Mouse (Mus musculus) WW6 (cell line): Measurements from ENCODE around the gene Cryba4.

Experiments used
- DNase-seq: peaks from one replicate; pipeline ENCODE4 v3.0.0-alpha.2; 2013; ENCODE audit warnings: low read depth, low spot score

The Cryba4 gene

GRCm38 (mm10) chr5:112286608-112286983, 34.3 kb upstream of the Cryba4 start:
- no peak for DNase-seq

DNA sequence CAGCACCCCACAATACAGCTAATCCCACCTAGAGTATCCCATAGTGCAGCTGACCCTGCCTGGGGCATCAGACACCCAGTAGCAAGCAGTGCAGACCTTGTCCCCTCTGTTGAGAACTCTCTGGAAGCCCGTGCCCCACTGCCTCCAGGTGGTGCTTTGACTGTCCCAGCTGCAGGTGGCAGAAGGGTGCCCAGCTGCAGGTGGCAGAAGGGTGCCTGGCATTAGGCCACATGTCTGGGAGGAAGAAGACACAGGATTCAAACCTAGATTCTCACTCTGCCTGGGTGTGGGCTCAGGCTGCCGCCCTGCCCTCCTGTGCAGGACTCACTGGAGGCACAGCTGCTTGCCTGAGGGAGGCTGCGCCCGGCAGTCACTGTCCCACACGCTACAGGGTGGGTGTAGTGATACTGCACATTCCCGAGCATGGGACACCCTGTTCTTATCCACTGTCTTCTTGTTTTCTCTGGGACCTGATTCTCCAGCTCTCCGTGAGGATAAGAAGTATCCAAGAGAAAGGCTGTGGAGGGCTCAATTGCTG, 33.3 kb upstream of the Cryba4 start:
- no peak for DNase-seq

- DNase-seq: no peak
Measured at GRCm38 (mm10) chr5:112284203-112284582, 31.9 kb upstream of the Cryba4 start.

DNA sequence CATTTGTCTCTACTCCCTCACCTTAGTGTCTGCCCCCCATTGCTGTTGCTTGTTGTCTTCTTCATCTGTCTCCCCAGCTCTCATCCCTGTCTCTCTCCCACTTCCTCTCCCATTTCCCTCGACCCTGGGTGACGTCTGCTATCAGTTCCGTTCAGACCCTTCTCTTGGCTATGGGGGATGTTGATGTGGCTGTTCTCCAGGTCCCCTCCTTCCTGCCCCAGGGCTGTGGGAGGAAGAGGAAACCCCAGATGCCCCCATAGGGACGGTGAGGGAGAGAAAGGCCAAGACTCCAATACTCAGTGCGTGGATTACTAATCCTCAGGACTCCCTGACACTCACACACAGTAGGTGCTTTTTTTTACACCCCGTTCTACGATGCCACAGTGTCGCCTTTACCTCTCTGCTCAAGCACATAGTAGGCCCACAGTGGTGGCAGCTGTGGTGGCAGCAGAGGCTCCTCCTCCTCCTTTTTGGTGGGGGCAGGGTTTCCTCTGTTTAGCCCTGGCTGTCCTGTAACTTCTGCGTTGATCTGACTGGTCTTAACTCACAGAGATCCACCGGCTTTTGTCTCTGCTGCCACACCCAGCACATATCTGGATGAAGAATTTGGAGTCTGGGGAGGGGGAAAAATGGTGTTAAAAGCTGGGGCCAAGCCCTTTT, 31.4 kb upstream of the Cryba4 start:
- no peak for DNase-seq

- DNase-seq: no peak
Measured at GRCm38 (mm10) chr5:112282780-112283482, 30.6 kb upstream of the Cryba4 start.

GRCm38 (mm10) chr5:112282123-112282779, 29.9 kb upstream of the Cryba4 start:
- DNase-seq: no peak

GRCm38 (mm10) chr5:112281676-112282075, 29.4 kb upstream of the Cryba4 start:
- DNase-seq: no peak

DNA sequence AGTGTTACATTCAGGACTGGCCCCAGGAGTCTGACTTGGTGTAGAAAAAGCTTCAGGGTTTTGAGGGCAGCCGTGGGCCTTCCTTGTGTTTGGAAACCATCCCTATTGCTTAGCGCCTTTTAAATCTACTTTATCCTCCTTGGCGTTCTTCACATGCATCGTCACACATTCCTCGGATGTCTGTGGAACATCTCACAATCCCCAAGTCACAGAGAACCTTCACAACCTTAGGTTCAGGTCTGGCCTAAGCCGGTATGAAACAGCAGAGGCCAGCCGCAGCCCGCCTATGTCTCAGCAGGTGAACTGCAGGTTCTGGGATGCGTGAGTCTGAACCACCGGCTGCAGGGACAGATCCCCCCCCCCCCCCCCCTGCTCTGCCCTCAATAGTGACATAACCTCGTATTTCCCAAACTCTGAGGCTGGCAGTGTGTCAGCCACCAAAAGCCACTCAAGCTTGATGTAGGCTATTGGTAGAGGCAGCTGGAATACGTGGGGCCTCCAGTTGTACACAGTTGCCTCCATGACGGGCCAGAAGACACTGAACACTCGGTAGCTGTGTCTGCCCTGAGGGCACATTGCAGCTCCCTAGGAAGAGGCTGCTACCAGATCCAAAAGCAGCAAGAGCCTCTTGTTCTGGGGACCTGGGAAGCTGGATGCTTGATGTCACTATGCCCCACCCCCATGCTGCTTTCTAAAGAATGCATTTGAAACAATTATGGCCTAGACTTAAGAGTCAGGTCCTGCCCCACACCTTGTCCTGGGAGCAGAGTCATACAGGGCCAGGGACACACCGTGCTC, 28.7 kb upstream of the Cryba4 start:
- DNase-seq: no peak

DNA sequence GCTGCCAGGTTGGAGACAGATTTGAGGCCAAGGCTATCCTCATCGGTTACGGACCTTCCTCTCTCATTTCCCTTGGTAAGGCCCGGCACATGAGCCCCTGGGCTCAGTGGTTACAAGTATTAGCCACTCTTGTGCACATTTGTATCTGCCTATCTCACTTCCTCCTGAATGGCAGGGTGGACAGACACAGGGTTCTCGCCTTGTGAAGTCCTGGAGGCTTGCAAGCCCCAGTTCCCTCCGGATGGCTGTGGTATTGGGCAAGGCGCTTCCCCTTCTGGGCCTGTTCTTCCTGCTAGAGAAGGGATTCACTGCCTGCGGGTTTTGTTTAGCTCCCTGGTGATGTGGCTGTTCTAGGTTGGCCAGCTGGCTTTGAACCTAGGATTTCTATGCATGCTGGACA, 27.8 kb upstream of the Cryba4 start:
- DNase-seq: no peak

- no peak for DNase-seq
Measured at GRCm38 (mm10) chr5:112279181-112280021, 27.1 kb upstream of the Cryba4 start.

- DNase-seq: no peak
Measured at GRCm38 (mm10) chr5:112277906-112278470, 25.7 kb upstream of the Cryba4 start.

DNA sequence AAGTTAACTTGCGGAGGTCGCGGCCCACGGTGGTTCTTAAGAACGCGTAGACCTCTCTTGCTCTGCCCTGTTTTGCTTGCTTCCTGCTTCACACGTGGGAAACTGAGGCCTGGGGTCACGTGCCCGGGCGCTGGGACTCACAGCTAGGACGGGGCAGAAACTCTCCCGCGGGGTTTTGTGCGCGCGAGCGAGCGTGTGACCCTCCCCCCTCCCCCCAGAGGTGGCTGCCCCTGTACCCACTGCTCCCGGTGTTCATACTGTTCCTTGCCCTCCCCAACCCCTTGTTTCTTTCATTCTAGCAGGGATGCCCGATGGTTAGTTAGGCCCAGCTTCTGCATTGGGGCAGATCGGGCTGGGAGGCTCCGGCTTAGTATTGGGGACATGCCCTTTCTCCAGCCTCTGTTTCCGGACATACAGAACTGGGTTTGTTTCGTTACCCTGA, 24.6 kb upstream of the Cryba4 start:
- no peak for DNase-seq

DNA sequence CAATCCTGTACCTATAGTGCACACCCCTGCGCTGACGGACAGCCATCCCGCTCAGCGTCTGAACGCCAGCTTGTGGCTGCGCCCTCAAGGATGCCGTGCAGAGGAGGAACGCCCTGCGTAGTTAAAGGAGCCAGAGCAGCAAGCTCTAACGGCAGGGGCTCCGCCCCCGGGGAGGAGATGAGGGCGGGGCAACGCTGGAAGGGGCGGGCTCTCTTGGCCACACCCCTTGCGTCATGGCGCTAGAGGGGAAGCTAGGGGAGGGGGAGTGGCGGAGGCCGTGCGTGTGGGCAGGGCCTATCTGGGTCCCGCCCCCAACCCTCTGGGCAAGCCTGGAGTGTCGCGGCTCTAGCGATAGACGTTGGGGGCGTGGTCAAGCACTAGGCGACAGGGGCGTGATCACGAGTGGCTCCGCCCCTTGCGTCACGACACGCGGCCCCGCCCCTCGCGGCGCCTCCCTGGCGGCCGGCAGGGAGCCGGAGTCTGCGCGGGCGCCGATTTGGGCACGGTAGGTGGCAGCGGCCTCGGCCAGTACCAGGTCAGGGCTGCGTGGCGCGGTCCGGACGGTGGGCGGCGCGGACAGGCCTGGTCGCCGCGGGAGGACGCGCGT, 24.1 kb upstream of the Cryba4 start, which contains the start of gene Tpst2:
Gene Tpst2 (plus strand): TSS at position 425 of the 607 bp plus-strand sequence.
- DNase-seq: peak; percentile 95

DNA sequence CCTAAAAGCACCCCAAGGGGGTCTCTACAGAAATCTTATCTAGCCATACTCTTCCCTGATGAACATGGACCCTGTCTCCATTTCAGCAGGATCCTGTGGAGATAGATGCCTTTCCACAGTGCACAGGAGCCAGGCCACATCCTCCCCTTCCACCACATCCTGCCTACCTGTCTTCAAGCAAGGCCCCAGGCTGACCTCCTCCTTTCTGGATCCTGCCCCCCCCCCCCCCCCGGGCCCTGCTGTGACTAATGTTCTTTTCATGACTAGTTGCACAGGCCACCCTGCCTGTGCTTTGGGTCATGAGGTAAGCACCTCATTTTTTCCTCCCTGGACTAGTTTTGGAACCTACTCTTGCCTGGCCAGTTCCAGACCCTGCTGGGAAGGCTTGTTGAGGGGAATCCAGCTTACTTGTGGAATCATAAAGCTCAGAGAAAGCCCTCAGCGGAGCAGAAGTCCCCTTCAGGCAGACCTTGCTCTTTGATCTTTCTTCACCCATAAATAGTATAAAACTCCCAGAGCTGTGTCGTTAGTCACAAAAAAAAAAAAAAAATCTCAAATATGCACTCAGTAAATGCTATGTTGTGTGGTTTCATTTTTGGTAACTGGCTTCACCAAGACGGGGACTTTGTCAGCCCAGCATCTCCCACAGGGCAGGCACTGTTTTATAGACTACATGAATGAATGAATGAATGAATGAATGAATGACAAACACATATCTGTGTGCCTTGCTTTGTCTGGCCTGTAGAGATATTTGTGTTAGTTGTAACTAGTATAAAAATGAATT, 22.9 kb upstream of the Cryba4 start:
- DNase-seq: no peak

DNA sequence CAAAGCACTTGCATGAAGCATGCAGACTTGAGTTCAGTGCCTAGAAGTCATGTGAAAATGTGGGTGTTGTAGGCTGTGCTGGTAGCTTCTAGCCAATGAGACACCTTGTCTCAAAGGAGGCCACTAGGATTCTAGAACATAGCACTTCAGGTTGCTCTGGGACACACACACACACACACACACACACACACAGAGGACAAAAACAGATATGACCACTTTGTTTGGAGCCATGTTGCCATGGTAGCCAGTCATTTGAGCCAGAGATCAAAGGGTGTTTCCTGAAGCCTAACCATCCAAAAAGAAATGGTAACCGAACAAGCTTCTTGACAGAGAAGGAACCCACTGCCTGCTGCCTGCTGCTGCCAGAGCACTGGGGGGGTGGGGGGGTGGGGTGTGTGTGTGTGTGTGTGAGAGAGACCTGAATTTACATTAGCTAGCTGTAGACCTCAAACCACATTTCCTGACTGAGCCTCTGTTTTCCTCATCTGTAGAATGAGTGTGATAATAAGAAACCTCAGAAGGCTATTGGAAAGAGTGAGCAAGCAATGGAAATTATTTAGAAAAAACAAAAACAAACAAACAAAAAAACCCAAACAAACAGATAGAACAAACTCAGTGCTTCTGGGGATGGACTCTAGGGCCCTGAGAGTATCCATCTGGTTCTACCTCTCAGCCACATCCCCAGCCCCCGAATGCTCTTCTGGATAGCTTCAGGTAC, 21.6 kb upstream of the Cryba4 start:
- DNase-seq: no peak

- DNase-seq: no peak
Measured at GRCm38 (mm10) chr5:112272934-112273333, 20.6 kb upstream of the Cryba4 start.

- no peak for DNase-seq
Measured at GRCm38 (mm10) chr5:112270764-112271541, 18.6 kb upstream of the Cryba4 start.
